Mouse (Mus musculus) layer of hippocampus, postnatal 14 days (tissue): ENCODE measurements around the gene Rnf166. TPM values are rescaled to one million over a fixed set of nuclear protein-coding genes. Genes with fewer than 3 reads are reported as not detected.

ENCODE experiments used
- DNase-seq, 2 experiments: peaks; one replicate each; pipeline ENCODE4 v3.0.0; 2021 to 2022; ENCODE audit warnings: low spot score in 2 of 2, mixed read lengths in 1 of 2
- total RNA-seq, 2 experiments: library from RNA; stranded (reverse); gene quantifications; 2 replicates each; pipeline ENCODE4 v1.2.3; 2021

Gene Rnf166
- total RNA-seq, 2 experiments from 2014 or later: 20.0 to 23.3 TPM

- DNase-seq: no peak
These were observed 33.5 kb downstream of the Rnf166 start for GRCm38 (mm10) chr8:122442356-122442755.

- no peak for DNase-seq
These were observed 34.5 kb downstream of the Rnf166 start for GRCm38 (mm10) chr8:122441326-122441725.

- no peak for DNase-seq
These were observed 36.5 kb downstream of the Rnf166 start for GRCm38 (mm10) chr8:122439336-122439735.

GRCm38 (mm10) chr8:122437708-122438331 is 38.0 kb downstream of the Rnf166 start:
- DNase-seq: no peak

- DNase-seq: no peak
These were observed 39.2 kb downstream of the Rnf166 start for GRCm38 (mm10) chr8:122436586-122437125.

GRCm38 (mm10) chr8:122436146-122436545 is 39.7 kb downstream of the Rnf166 start:
- no peak for DNase-seq

- no peak for DNase-seq
These were observed 40.5 kb downstream of the Rnf166 start for GRCm38 (mm10) chr8:122435375-122435774.

GRCm38 (mm10) chr8:122433269-122433905 is 42.5 kb downstream of the Rnf166 start:
- no peak for DNase-seq

- DNase-seq: no peak
These were observed 43.2 kb downstream of the Rnf166 start, which contains the start of gene Cyba for GRCm38 (mm10) chr8:122432443-122433268. TSS of gene Cyba (minus strand) at chr8:122432930.

GRCm38 (mm10) chr8:122431694-122432442 is 44.0 kb downstream of the Rnf166 start:
- no peak for DNase-seq

- no peak for DNase-seq
These were observed 45.2 kb downstream of the Rnf166 start for GRCm38 (mm10) chr8:122430646-122431045.

- DNase-seq: no peak
These were observed 45.7 kb downstream of the Rnf166 start for GRCm38 (mm10) chr8:122430058-122430636.

GRCm38 (mm10) chr8:122428163-122428562 is 47.7 kb downstream of the Rnf166 start:
- no peak for DNase-seq

GRCm38 (mm10) chr8:122427607-122428006 is 48.3 kb downstream of the Rnf166 start:
- no peak for DNase-seq

- no peak for DNase-seq
These were observed 49.7 kb downstream of the Rnf166 start for GRCm38 (mm10) chr8:122426145-122426544.

- no peak for DNase-seq
These were observed 52.2 kb downstream of the Rnf166 start for GRCm38 (mm10) chr8:122423659-122424058.

GRCm38 (mm10) chr8:122423217-122423616 is 52.6 kb downstream of the Rnf166 start:
- no peak for DNase-seq

GRCm38 (mm10) chr8:122421376-122422070 is 54.3 kb downstream of the Rnf166 start, which contains the start of gene Il17c:
TSS of gene Il17c (plus strand) at chr8:122422020.
- no peak for DNase-seq

- peak in 1 of 2 experiments; percentile 22 for DNase-seq
These were observed 55.8 kb downstream of the Rnf166 start for GRCm38 (mm10) chr8:122419881-122420555.
